Mouse (Mus musculus) forebrain, embryonic 14.5 days (tissue): ENCODE data around the gene Ccdc142. TPM values are rescaled to one million over a fixed set of nuclear protein-coding genes. Genes with fewer than 3 reads are reported as not detected.

Experiments used
- ATAC-seq: fragments of 200-750 bp; cut with Nextera tagmentation; 2 replicates; pipeline ENCODE4 v1.8.0; 2017; ENCODE audit warnings: mild to moderate bottlenecking, moderate library complexity
- DNase-seq: peaks from one replicate; pipeline ENCODE4 v3.0.0-alpha.2; 2015; ENCODE audit warnings: low spot score
- H3K27ac ChIP-seq: fragments of 300-500 bp; sonication (generic); 2 replicates; pipeline ENCODE4 v1.5.1; 2014; ENCODE audit warnings: low read depth, mild to moderate bottlenecking, control low read depth, low read length, moderate library complexity
- H3K27me3 ChIP-seq: fragments of 300-500 bp; sonication (generic); replicated peaks from 2 replicates; pipeline ENCODE4 v1.6.1; 2014; ENCODE audit warnings: low read length, control low read depth, mixed read lengths; ENCODE audit not compliant: control insufficient read depth, insufficient read depth
- H3K36me3 ChIP-seq: fragments of 300-500 bp; sonication (generic); 2 replicates; pipeline ENCODE4 v1.6.1; 2014; ENCODE audit warnings: low read length, control low read depth; ENCODE audit not compliant: control insufficient read depth, insufficient read depth
- H3K4me1 ChIP-seq: fragments of 300-500 bp; sonication (generic); 2 replicates; pipeline ENCODE4 v1.6.1; 2014; ENCODE audit warnings: antibody characterized with exemption, low read length, control low read depth; ENCODE audit not compliant: control insufficient read depth, insufficient read depth
- H3K4me2 ChIP-seq: fragments of 300-500 bp; sonication (generic); 2 replicates; pipeline ENCODE4 v1.6.1; 2014; ENCODE audit warnings: mild to moderate bottlenecking, control low read depth, low read length
- H3K4me3 ChIP-seq: fragments of 300-500 bp; sonication (generic); 2 replicates; pipeline ENCODE4 v1.5.1; 2014; ENCODE audit warnings: low read depth, low read length, control low read depth
- H3K9ac ChIP-seq: fragments of 300-500 bp; sonication (generic); 2 replicates; pipeline ENCODE4 v1.6.1; 2014; ENCODE audit warnings: mild to moderate bottlenecking, low read length, control low read depth, moderate library complexity
- H3K9me3 ChIP-seq: fragments of 300-500 bp; sonication (generic); replicated peaks from 2 replicates; pipeline ENCODE4 v1.6.1; 2016; ENCODE audit warnings: low read length, control low read depth, mixed read lengths; ENCODE audit not compliant: control insufficient read depth
- WGBS: fragments of 180-500 bp; shearing (Covaris S2); extraction: QIAGEN DNeasy Blood & Tissue Kit; methylation state at CpG from one replicate; pipeline ENCODE4 v1.1.7; 2014; 5-methylcytosine and 5-hydroxymethylcytosine counted together
- polyA plus RNA-seq: library from polyadenylated mRNA; unstranded; fragments of >200 nt; fragmentation: Nextera tagmentation; extraction: Ambion mirVana; gene quantifications from 2 replicates; pipeline ENCODE4 v1.2.1, GENCODE M21; 2014

Ccdc142 gene
- polyA plus RNA-seq, 1 experiment from 2014 or later = 1.9 TPM

DNA sequence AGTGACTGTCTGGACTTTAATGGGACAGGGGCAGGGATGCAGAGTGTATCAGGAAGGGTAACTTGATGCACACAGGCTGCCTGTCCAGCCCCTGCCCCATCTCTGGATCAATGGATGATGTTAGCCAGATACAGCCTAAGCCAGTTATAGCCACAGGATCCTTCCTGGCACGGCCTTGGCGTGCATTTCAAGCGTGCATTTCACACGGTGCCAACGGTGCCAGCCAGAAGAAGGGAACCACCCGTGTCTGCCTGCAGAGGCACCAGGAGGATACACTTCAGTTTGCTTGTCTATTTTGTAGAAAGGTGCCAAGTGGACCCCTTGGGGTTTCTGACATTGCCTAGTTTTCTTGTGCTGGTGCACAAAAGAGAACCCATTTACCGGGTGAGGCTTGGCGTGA, 38.6 kb downstream of the Ccdc142 start:
- Histone ChIP-seq H3K4me1 (peaks cover 19% of the 10 kb centered on the region), H3K27me3 (peaks cover 12% of the 10 kb centered on the region; the same call in 1 of the 2 replicates), H3K36me3 (no peaks in the 10 kb centered on the region), H3K4me3 (no peak overlapping the region), H3K9me3 (no peaks in the 10 kb centered on the region), H3K9ac (no peak overlapping the region), H3K4me2 (no peak overlapping the region), H3K27ac (no peak overlapping the region)
- 88% methylated on average over 8 of the region's 8 CpGs for WGBS
- ATAC-seq (no peak), DNase-seq (no peak)

DNA sequence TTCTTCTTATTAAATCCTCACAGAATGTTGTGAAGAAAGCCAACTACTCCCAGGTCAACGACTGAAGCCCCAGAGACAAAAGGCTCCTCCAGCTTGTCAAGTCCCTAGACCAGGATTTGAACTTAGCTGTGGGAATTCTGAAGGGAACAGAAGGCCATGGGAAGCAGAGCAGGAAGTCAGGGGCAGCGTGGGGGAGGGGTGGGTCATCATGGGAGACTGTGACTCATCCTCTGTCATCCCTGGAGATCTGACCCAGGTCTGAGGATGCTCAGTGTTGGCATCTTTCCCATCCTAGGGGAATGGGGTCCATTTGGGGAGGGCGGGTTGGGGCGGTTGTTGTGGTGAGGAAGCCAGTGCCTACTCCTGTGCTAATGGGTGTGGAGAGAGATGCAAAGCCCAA, 40.2 kb downstream of the Ccdc142 start:
- DNase-seq (no peak), ATAC-seq (no peak)
- peaks cover 18% of the 10 kb centered on the region for H3K4me1 ChIP-seq
- no peaks in the 10 kb centered on the region for H3K9me3 ChIP-seq
- H3K27me3 ChIP-seq = 0 out of 2 replicates have a peak, but pooled peaks cover 10% of the 10 kb centered on the region
- peak overlapping the region; percentile 61; the same call in 1 of the 2 replicates for H3K4me2 ChIP-seq
- H3K9ac ChIP-seq = peak overlapping the region; percentile 64; the same call in 1 of the 2 replicates
- H3K27ac ChIP-seq = no peak overlapping the region
- 24% methylated on average over 4 of the region's 4 CpGs for WGBS
- no peaks in the 10 kb centered on the region for H3K36me3 ChIP-seq
- H3K4me3 ChIP-seq = no peak overlapping the region

DNA sequence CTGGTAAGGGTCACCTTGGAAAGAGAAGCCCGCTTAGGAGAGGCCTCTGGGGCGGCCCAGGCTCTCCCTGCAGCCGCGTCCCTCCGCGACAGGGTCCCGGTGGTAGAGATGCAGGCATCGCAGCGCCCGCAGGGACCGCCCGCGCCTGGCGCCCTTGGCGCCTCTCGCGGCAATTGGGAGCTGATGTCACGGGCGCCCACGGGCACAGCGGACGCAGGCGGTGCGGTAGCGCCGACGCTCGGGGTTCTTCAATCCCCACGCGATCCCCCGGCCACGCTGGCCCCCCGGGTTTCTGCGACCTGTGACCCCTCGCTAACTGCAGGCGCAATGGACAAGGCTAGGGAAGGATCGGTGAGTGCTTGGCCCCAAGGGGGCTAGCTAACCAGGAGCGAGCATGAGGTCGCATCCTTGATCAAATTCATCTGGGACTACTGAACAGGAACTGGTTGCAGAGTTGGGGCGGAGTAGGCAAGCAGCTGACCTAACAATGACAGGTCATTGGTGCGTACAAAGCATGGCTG, 40.9 kb downstream of the Ccdc142 start:
- DNase-seq = no peak
- H3K4me2 ChIP-seq = peak overlapping the region; percentile 61
- ATAC-seq = no peak
- no peaks in the 10 kb centered on the region for H3K9me3 ChIP-seq
- peaks cover 12% of the 10 kb centered on the region for H3K4me1 ChIP-seq
- H3K27ac ChIP-seq = no peak overlapping the region
- 0 out of 2 replicates have a peak, but pooled peaks cover 6% of the 10 kb centered on the region for H3K27me3 ChIP-seq
- H3K4me3 ChIP-seq = peak overlapping the region; percentile 27
- H3K9ac ChIP-seq = peak overlapping the region; percentile 64
- 3% methylated on average over 41 of the region's 41 CpGs for WGBS
- H3K36me3 ChIP-seq = no peaks in the 10 kb centered on the region

DNA sequence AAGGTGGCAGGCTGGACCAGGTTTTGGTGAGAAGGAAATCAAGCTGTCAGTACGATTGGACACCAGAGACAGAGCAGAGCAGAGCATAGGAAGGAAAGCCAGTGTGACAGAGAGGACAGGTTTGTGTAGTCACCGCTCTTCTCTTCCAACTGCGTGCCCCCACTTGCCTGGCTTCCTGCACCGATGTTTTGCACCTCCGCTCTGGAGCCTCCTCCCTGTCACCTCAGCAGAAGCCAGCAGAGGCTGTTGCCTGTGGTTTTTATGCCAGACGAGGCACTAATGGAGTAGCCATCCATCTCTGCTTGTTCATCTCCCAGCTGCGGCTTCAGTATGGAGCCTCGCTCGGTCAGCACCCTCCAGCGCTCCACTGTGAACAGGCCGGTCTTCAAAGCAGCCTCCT, 41.5 kb downstream of the Ccdc142 start:
- Histone ChIP-seq H3K4me3 (no peak overlapping the region), H3K4me1 (peaks cover 9% of the 10 kb centered on the region; the same call in 1 of the 2 replicates), H3K9me3 (no peaks in the 10 kb centered on the region), H3K9ac (no peak overlapping the region), H3K27me3 (0 out of 2 replicates have a peak, but pooled peaks cover 6% of the 10 kb centered on the region), H3K4me2 (no peak overlapping the region), H3K27ac (no peak overlapping the region), H3K36me3 (no peaks in the 10 kb centered on the region)
- no peak for DNase-seq
- ATAC-seq = no peak
- 54% methylated on average over 11 of the region's 11 CpGs for WGBS

DNA sequence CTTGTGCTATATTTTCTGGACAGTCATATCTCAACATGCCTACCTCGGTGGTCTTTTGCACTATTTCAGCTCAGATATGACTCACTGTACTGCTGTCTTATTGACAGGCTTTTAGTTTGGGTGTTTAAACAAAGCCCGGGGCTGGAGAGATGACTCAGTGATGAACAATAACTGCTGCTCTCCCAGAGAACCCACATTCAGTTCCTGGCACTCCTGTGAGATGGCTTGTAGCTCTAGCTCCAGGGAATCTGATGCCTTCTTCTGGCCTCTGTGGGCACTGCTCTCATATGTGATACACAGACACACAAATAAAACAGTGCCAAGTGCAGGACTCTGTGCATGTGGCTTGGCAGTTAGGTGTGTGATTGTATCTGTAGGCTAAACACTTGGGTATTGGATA, 43.8 kb downstream of the Ccdc142 start:
- Histone ChIP-seq H3K27me3 (0 out of 2 replicates have a peak, but pooled peaks cover 6% of the 10 kb centered on the region), H3K9me3 (no peaks in the 10 kb centered on the region), H3K4me2 (no peak overlapping the region), H3K4me3 (no peak overlapping the region), H3K9ac (no peak overlapping the region), H3K4me1 (peaks cover 7% of the 10 kb centered on the region; the same call in 1 of the 2 replicates), H3K27ac (no peak overlapping the region), H3K36me3 (no peaks in the 10 kb centered on the region)
- 85% methylated on average over 2 of the region's 2 CpGs for WGBS
- ATAC-seq (no peak), DNase-seq (no peak)

DNA sequence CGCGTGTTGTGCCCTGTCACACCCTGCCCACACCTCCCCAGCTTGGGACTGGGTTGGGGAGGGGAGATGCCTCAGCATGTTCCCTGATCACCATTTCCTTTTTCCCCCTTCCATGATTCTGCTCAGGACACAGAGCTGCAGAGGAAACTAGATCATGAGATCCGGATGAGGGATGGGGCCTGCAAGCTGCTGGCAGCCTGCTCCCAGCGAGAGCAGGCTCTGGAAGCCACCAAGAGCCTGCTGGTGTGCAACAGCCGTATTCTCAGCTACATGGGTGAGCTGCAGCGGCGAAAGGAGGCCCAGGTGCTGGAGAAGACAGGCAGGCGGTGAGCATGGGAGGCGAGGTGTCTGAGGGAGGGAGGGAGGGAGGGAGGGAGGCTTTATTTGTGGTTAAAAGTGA, 44.4 kb downstream of the Ccdc142 start:
- peaks cover 7% of the 10 kb centered on the region; the same call in 1 of the 2 replicates for H3K4me1 ChIP-seq
- no peaks in the 10 kb centered on the region for H3K36me3 ChIP-seq
- no peak overlapping the region for H3K4me2 ChIP-seq
- ATAC-seq = no peak
- no peaks in the 10 kb centered on the region for H3K9me3 ChIP-seq
- H3K27me3 ChIP-seq = 0 out of 2 replicates have a peak, but pooled peaks cover 6% of the 10 kb centered on the region
- H3K9ac ChIP-seq = no peak overlapping the region
- DNase-seq = no peak
- WGBS = 77% methylated on average over 9 of the region's 9 CpGs
- H3K27ac ChIP-seq = no peak overlapping the region
- H3K4me3 ChIP-seq = no peak overlapping the region

DNA sequence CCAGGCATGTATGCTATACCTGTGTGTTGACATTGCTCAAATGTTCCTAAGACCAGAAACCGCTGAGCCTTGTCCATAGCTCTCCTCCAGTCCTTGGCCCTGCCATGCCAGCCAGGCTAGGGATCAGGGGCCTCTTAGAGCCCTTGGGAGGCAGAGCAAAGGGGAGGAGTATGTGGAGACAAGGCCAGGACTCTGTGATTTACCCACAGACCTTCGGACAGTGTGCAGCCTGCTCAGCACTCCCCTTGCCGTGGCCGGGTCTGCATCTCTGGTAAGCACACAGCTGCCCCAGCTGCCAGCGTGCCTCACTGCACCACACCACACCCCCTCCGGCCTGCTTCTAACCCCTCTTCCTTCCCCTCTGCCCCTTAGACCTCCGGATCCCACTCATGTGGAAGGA, 45.9 kb downstream of the Ccdc142 start:
- Histone ChIP-seq H3K36me3 (peaks cover 3% of the 10 kb centered on the region; the same call in 1 of the 2 replicates), H3K9ac (no peak overlapping the region), H3K27ac (no peak overlapping the region), H3K4me1 (peaks cover 2% of the 10 kb centered on the region; the same call in 1 of the 2 replicates), H3K4me3 (no peak overlapping the region), H3K27me3 (no peaks in the 10 kb centered on the region), H3K9me3 (no peaks in the 10 kb centered on the region), H3K4me2 (no peak overlapping the region)
- WGBS = 49% methylated on average over 7 of the region's 7 CpGs
- DNase-seq = no peak
- ATAC-seq = no peak

DNA sequence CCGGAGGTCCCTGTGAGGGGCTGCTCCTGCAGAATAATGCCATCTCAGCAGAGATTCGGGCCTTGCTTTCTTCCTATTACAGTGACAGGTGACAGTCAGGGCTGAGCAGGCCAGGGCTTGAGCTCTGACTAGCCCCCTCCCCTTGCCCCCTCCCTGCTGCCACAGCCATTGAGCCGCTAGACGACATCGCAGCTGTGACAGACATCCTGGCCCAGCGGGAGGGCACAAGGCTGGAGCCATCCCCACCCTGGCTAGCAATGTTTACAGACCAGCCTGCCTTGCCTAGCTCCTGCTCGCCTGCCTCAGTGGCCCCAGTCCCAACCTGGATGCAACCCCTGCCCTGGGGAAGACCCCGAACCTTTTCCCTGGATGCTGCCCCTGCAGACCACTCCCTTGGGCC, 50.3 kb downstream of the Ccdc142 start:
- no peaks in the 10 kb centered on the region for H3K9me3 ChIP-seq
- no peak overlapping the region for H3K4me2 ChIP-seq
- no peak overlapping the region for H3K4me3 ChIP-seq
- H3K4me1 ChIP-seq = peaks cover 6% of the 10 kb centered on the region; the same call in 1 of the 2 replicates
- 26% methylated on average over 8 of the region's 8 CpGs for WGBS
- ATAC-seq (no peak), DNase-seq (no peak)
- H3K36me3 ChIP-seq = peaks cover 13% of the 10 kb centered on the region; the same call in 1 of the 2 replicates
- no peak overlapping the region; the same call in 1 of the 2 replicates for H3K9ac ChIP-seq
- no peak overlapping the region for H3K27ac ChIP-seq
- no peaks in the 10 kb centered on the region for H3K27me3 ChIP-seq

DNA sequence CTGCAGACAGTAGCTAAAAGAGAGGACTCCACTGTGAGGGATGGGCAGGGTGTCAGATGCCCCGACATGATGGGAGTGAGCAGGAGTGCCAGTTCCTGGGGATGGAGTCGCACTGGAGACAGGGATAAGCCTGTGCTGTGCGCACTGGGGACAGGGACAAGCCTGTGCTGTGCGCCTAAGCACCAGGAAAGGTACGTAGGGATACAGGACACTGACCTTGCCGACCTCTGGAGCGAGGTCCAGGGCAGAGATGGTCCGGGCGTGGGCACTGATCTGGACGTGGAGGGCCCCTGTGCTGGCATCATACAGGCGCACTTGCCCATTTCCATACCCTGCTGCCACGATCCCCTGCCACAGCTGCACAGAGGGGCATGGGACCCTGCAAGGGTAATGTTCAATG, 51.6 kb downstream of the Ccdc142 start:
- Histone ChIP-seq H3K4me1 (peaks cover 6% of the 10 kb centered on the region; the same call in 1 of the 2 replicates), H3K4me2 (no peak overlapping the region), H3K36me3 (peaks cover 13% of the 10 kb centered on the region; the same call in 1 of the 2 replicates), H3K9ac (no peak overlapping the region), H3K27ac (no peak overlapping the region), H3K4me3 (no peak overlapping the region), H3K9me3 (no peaks in the 10 kb centered on the region), H3K27me3 (no peaks in the 10 kb centered on the region)
- 88% methylated on average over 12 of the region's 12 CpGs for WGBS
- DNase-seq (no peak), ATAC-seq (no peak)
